Mouse (Mus musculus) embryonic facial prominence, embryonic 12.5 days (tissue): ENCODE measurements around the gene Btbd17. TPM values are rescaled to one million over a fixed set of nuclear protein-coding genes. Genes with fewer than 3 reads are reported as not detected.

Source experiments
- ATAC-seq: fragments of 200-750 bp; cut with Nextera tagmentation; 2 replicates; pipeline ENCODE4 v1.8.0; 2017; ENCODE audit not compliant: insufficient number of reproducible peaks, insufficient read depth, low FRiP score, low TSS enrichment
- H3K27ac ChIP-seq: fragments of 300-500 bp; sonication (generic); 2 replicates; pipeline ENCODE4 v1.5.1; 2016; ENCODE audit warnings: mild to moderate bottlenecking
- H3K27me3 ChIP-seq: fragments of 300-500 bp; sonication (generic); 2 replicates; pipeline ENCODE4 v1.6.1; 2016; ENCODE audit warnings: mild to moderate bottlenecking, moderate library complexity
- H3K36me3 ChIP-seq: fragments of 300-500 bp; sonication (generic); 2 replicates; pipeline ENCODE4 v1.6.1; 2016; ENCODE audit warnings: mild to moderate bottlenecking
- H3K4me1 ChIP-seq: fragments of 300-500 bp; sonication (generic); 2 replicates; pipeline ENCODE4 v1.6.1; 2016
- H3K4me2 ChIP-seq: fragments of 300-500 bp; sonication (generic); replicated peaks from 2 replicates; pipeline ENCODE4 v1.6.1; 2016; ENCODE audit warnings: mild to moderate bottlenecking, moderate library complexity
- H3K4me3 ChIP-seq: fragments of 300-500 bp; sonication (generic); 2 replicates; pipeline ENCODE4 v1.5.1; 2016; ENCODE audit warnings: mild to moderate bottlenecking
- H3K9ac ChIP-seq: fragments of 300-500 bp; sonication (generic); 2 replicates; pipeline ENCODE4 v1.6.1; 2016; ENCODE audit warnings: mild to moderate bottlenecking, moderate library complexity
- H3K9me3 ChIP-seq: fragments of 300-500 bp; sonication (generic); 2 replicates; pipeline ENCODE4 v1.6.1; 2016; ENCODE audit warnings: mild to moderate bottlenecking, moderate library complexity
- WGBS: fragments of 180-500 bp; shearing (Covaris S2); methylation state at CpG from one replicate; pipeline ENCODE4 v1.1.7; 2016; 5-methylcytosine and 5-hydroxymethylcytosine counted together
- polyA plus RNA-seq: library from polyadenylated mRNA; unstranded; fragments of >200 nt; fragmentation: Nextera tagmentation; extraction: Ambion mirVana; gene quantifications from 2 replicates; pipeline ENCODE4 v1.2.1, GENCODE M21; 2016

Gene Btbd17
- polyA plus RNA-seq, 1 experiment from 2014 or later, result 8.7 TPM

- Histone ChIP-seq H3K4me3 (no peak overlapping the region), H3K4me2 (no peak overlapping the region), H3K36me3 (no peaks in the 10 kb centered on the region), H3K4me1 (peaks cover 35% of the 10 kb centered on the region), H3K27ac (peak overlapping the region; percentile 65), H3K27me3 (no peaks in the 10 kb centered on the region), H3K9me3 (no peaks in the 10 kb centered on the region), H3K9ac (no peak overlapping the region)
- 25% methylated on average over 2 of the region's 2 CpGs for WGBS
- no peak for ATAC-seq
Measured at GRCm38 (mm10) chr11:114819110-114819509, 23.4 kb upstream of the Btbd17 start.

- H3K4me3 ChIP-seq, result no peak overlapping the region
- no peaks in the 10 kb centered on the region for H3K9me3 ChIP-seq
- no peak overlapping the region for H3K9ac ChIP-seq
- H3K27ac ChIP-seq, result no peak overlapping the region
- 91% methylated on average over 7 of the region's 7 CpGs for WGBS
- no peaks in the 10 kb centered on the region for H3K27me3 ChIP-seq
- no peaks in the 10 kb centered on the region for H3K36me3 ChIP-seq
- no peak overlapping the region for H3K4me2 ChIP-seq
- ATAC-seq, result 0 out of 2 replicates have a peak, but pooled peaks have one; percentile 3
- peaks cover 27% of the 10 kb centered on the region for H3K4me1 ChIP-seq
Measured at GRCm38 (mm10) chr11:114818185-114818584, 22.4 kb upstream of the Btbd17 start.

GRCm38 (mm10) chr11:114816934-114817333 lies 21.2 kb upstream of the Btbd17 start:
- H3K36me3 ChIP-seq, result no peaks in the 10 kb centered on the region
- no peaks in the 10 kb centered on the region for H3K27me3 ChIP-seq
- H3K4me3 ChIP-seq, result no peak overlapping the region
- H3K9me3 ChIP-seq, result no peaks in the 10 kb centered on the region
- peaks cover 18% of the 10 kb centered on the region for H3K4me1 ChIP-seq
- 92% methylated on average over 4 of the region's 4 CpGs for WGBS
- no peak for ATAC-seq
- no peak overlapping the region for H3K4me2 ChIP-seq
- no peak overlapping the region for H3K27ac ChIP-seq
- no peak overlapping the region for H3K9ac ChIP-seq

GRCm38 (mm10) chr11:114814873-114815592 lies 19.3 kb upstream of the Btbd17 start:
- H3K9ac ChIP-seq, result no peak overlapping the region
- 78% methylated on average over 11 of the region's 11 CpGs for WGBS

GRCm38 (mm10) chr11:114812731-114813240 lies 17.0 kb upstream of the Btbd17 start:
- Histone ChIP-seq H3K4me1 (peaks cover 8% of the 10 kb centered on the region), H3K9ac (no peak overlapping the region), H3K27ac (no peak overlapping the region), H3K36me3 (no peaks in the 10 kb centered on the region), H3K9me3 (no peaks in the 10 kb centered on the region), H3K27me3 (no peaks in the 10 kb centered on the region), H3K4me3 (no peak overlapping the region), H3K4me2 (no peak overlapping the region)
- 9% methylated on average over 6 of the region's 6 CpGs for WGBS
- peak; percentile 58 for ATAC-seq

More at GRCm38 (mm10) chr11:114814873-114815592, 19.3 kb upstream of the Btbd17 start:
- no peak overlapping the region for H3K4me3 ChIP-seq
- H3K36me3 ChIP-seq, result no peaks in the 10 kb centered on the region
- ATAC-seq, result no peak
- no peak overlapping the region for H3K4me2 ChIP-seq
- no peaks in the 10 kb centered on the region for H3K27me3 ChIP-seq
- peaks cover 11% of the 10 kb centered on the region for H3K4me1 ChIP-seq
- H3K27ac ChIP-seq, result no peak overlapping the region
- H3K9me3 ChIP-seq, result no peaks in the 10 kb centered on the region

- Histone ChIP-seq H3K27ac (peak overlapping the region; percentile 33; the same call in 1 of the 2 replicates), H3K27me3 (no peaks in the 10 kb centered on the region), H3K9me3 (no peaks in the 10 kb centered on the region), H3K36me3 (no peaks in the 10 kb centered on the region), H3K4me1 (peaks cover 16% of the 10 kb centered on the region), H3K9ac (no peak overlapping the region), H3K4me2 (no peak overlapping the region), H3K4me3 (no peak overlapping the region)
- 1% methylated on average over 4 of the region's 4 CpGs for WGBS
- no peak for ATAC-seq
Measured at GRCm38 (mm10) chr11:114810344-114810743, 14.6 kb upstream of the Btbd17 start.

- no peak overlapping the region for H3K9ac ChIP-seq
- no peaks in the 10 kb centered on the region for H3K27me3 ChIP-seq
- H3K4me3 ChIP-seq, result no peak overlapping the region
- no peak overlapping the region for H3K4me2 ChIP-seq
- no peak overlapping the region for H3K27ac ChIP-seq
- WGBS, result 88% methylated on average over 1 of the region's 1 CpGs
- no peak for ATAC-seq
- peaks cover 16% of the 10 kb centered on the region for H3K4me1 ChIP-seq
- H3K9me3 ChIP-seq, result no peaks in the 10 kb centered on the region
- H3K36me3 ChIP-seq, result no peaks in the 10 kb centered on the region
Measured at GRCm38 (mm10) chr11:114809371-114809770, 13.6 kb upstream of the Btbd17 start.

- peaks cover 25% of the 10 kb centered on the region for H3K4me1 ChIP-seq
- H3K27me3 ChIP-seq, result no peaks in the 10 kb centered on the region
- no peak for ATAC-seq
- H3K4me2 ChIP-seq, result no peak overlapping the region
- H3K36me3 ChIP-seq, result no peaks in the 10 kb centered on the region
- H3K9ac ChIP-seq, result no peak overlapping the region
- no peaks in the 10 kb centered on the region for H3K9me3 ChIP-seq
- H3K27ac ChIP-seq, result 0 out of 2 replicates have a peak overlapping the region, but pooled peaks have one; percentile 14
- WGBS, result 23% methylated on average over 13 of the region's 14 CpGs
- H3K4me3 ChIP-seq, result no peak overlapping the region
Measured at GRCm38 (mm10) chr11:114807686-114808427, 12.1 kb upstream of the Btbd17 start.

GRCm38 (mm10) chr11:114807025-114807424 lies 11.3 kb upstream of the Btbd17 start:
- no peak for ATAC-seq

GRCm38 (mm10) chr11:114803990-114804389 lies 8.2 kb upstream of the Btbd17 start:
- 33% methylated on average over 8 of the region's 8 CpGs for WGBS
- no peak overlapping the region for H3K4me2 ChIP-seq
- H3K9me3 ChIP-seq, result no peaks in the 10 kb centered on the region
- peaks cover 24% of the 10 kb centered on the region for H3K4me1 ChIP-seq
- no peak overlapping the region for H3K9ac ChIP-seq
- no peak for ATAC-seq
- no peak overlapping the region for H3K27ac ChIP-seq
- no peaks in the 10 kb centered on the region for H3K36me3 ChIP-seq
- no peak overlapping the region for H3K4me3 ChIP-seq
- no peaks in the 10 kb centered on the region for H3K27me3 ChIP-seq

More at GRCm38 (mm10) chr11:114807025-114807424, 11.3 kb upstream of the Btbd17 start:
- H3K27ac ChIP-seq, result no peak overlapping the region
- WGBS, result 61% methylated on average over 2 of the region's 2 CpGs
- H3K36me3 ChIP-seq, result no peaks in the 10 kb centered on the region
- no peak overlapping the region for H3K9ac ChIP-seq
- H3K9me3 ChIP-seq, result no peaks in the 10 kb centered on the region
- H3K4me3 ChIP-seq, result no peak overlapping the region
- H3K4me2 ChIP-seq, result no peak overlapping the region
- peaks cover 27% of the 10 kb centered on the region for H3K4me1 ChIP-seq
- H3K27me3 ChIP-seq, result no peaks in the 10 kb centered on the region

GRCm38 (mm10) chr11:114802540-114803267 lies 7.0 kb upstream of the Btbd17 start:
- Histone ChIP-seq H3K27ac (no peak overlapping the region), H3K27me3 (no peaks in the 10 kb centered on the region)

More at GRCm38 (mm10) chr11:114802540-114803267, 7.0 kb upstream of the Btbd17 start:
- H3K4me2 ChIP-seq, result no peak overlapping the region
- H3K9ac ChIP-seq, result no peak overlapping the region
- no peaks in the 10 kb centered on the region for H3K9me3 ChIP-seq
- WGBS, result 59% methylated on average over 15 of the region's 15 CpGs
- no peak for ATAC-seq
- H3K4me3 ChIP-seq, result no peak overlapping the region
- peaks cover 18% of the 10 kb centered on the region for H3K4me1 ChIP-seq
- no peaks in the 10 kb centered on the region for H3K36me3 ChIP-seq
